Mouse (Mus musculus) c-Kit-negative CD71-positive TER-119-positive erythroid progenitor cells, embryonic 14.5 days (primary cell): ENCODE data around the gene Crnkl1.

Experiments used
- DNase-seq: peaks from one replicate; pipeline ENCODE4 v3.0.0-alpha.2; 2013; ENCODE audit warnings: low read depth, low spot score

Crnkl1 gene

GRCm38 (mm10) chr2:145934339-145935231 is at the start of gene Crnkl1, which contains the start of gene Cfap61:
Crnkl1 (minus strand) TSS chr2:145935014.
Cfap61 (plus strand) TSS chr2:145934784.
- peak; percentile 84 for DNase-seq

- no peak for DNase-seq
Measured at GRCm38 (mm10) chr2:145982317-145983045, 47.7 kb upstream of the Crnkl1 start.

GRCm38 (mm10) chr2:145981699-145982112 is 46.9 kb upstream of the Crnkl1 start:
- no peak for DNase-seq

DNA sequence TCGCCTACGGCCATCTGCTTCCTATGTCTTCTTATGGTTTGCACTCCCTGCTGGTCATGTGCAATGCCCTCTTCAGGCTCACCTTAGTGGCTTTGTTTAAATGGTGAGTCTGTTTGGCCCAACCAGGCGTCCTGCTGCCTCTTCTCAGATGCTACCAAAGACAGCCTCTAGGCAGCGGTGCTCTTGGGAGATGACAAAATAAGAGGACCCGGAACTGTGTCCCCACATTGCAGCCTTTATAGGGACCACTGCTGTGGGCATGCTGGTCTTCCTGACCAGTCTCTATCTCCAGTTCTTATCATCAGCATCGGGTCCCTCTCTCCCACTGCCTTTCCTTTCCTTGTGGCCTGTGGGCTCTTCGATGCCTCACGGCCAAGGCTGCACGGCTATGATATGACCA is 46.1 kb upstream of the Crnkl1 start:
- DNase-seq, result no peak

GRCm38 (mm10) chr2:145979616-145980015 is 44.8 kb upstream of the Crnkl1 start:
- DNase-seq, result no peak

DNA sequence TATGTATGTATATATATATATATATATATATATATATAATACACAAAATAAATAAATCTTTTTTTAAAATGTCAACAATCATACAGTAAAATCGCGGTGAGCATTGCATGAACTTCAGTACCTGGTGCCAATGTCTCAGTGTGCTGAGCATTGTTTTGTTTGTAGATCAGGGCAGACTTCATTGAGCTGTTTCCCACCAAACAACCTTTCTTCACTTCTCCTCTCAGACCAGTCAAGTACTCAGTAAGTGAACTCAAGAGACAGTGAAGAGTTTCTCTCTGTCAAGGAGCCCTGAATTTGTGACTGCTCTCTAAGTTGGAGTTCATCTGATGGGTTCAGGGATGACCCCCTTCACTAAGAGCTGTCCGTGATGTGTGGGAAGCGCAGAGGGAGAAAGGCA is 37.8 kb upstream of the Crnkl1 start:
- DNase-seq, result no peak

GRCm38 (mm10) chr2:145971237-145972010 is 36.6 kb upstream of the Crnkl1 start:
- DNase-seq, result no peak

GRCm38 (mm10) chr2:145970751-145971150 is 35.9 kb upstream of the Crnkl1 start:
- DNase-seq, result no peak

DNA sequence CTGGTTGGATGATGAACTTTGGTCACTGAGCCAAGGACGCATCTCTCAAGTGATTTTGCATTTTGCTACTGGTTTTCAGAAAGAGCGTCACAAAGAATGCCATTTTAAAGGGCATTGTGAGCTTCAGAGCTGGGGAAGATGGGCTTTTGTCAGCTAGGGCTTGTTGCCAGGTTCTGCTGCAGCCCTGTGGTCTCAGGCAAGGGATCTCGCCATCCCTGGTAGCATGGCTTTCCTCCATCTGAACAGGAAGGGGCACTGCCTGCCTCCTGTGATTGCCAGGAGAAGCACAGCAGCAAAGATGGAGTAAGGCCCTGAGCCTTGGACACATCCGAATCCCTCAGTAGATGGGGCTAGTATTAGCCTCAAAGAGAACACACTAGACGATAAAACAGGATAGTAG is 27.0 kb upstream of the Crnkl1 start:
- DNase-seq, result no peak

- no peak for DNase-seq
Measured at GRCm38 (mm10) chr2:145958551-145958950, 23.7 kb upstream of the Crnkl1 start.

DNA sequence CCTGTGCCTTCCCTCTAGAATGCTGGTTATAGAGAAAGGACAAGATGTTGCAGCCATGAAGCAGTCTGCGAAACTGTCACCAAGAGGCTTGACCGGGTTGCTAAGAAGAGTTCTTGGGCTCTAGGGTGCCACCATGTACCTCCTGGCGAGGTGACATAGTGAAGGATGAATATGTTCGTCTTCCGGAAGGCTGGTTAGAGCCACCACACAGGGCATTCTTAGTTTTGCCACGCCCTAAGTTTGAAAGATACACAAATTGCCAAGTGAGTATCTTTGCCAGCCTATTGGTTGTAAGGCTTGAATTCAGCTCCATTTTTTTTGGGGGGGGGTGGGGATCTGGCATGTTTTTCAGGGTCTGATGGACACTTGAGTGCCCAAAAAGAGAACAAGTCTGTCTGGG is 23.3 kb upstream of the Crnkl1 start:
- DNase-seq, result no peak

DNA sequence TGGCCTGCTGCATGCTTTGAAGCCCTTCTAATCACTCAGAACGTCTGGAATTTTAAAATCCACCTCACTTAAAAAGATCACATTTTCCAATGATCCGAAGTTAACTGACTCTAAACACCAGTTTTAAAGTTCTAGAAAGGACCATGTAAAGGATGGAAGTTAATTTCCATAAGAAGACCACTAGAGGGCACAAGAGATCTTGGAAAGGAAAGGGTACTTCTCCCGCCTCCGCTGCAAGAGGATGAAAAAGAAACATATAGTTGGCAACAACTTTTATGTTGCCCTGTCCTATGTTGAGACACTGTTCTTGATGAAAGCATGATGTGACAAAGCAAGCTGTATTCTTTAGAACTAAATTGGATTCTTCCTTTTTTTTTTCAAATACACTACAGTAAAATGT is 22.6 kb upstream of the Crnkl1 start:
- no peak for DNase-seq

- no peak for DNase-seq
Measured at GRCm38 (mm10) chr2:145956318-145956717, 21.5 kb upstream of the Crnkl1 start.

GRCm38 (mm10) chr2:145955844-145956243 is 21.0 kb upstream of the Crnkl1 start:
- DNase-seq, result no peak

DNA sequence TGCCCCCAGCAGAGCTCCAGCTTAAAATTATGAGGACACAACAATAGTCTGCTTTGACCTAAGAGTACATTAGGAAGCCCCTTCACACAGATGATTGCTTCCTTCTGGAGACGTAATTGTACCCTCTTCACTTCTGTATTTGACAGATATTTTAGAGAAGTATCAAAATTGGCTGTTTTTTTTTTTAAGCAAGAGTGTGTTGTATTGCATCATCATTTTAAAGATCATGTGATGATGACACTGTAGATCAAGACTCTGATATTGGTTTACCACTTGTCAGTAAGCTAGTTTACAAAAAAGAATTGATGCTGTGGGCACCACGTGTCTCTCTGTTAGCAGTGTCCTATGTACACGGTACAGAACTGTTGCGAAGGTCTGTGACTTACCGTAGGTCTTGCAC is 17.9 kb upstream of the Crnkl1 start:
- DNase-seq, result no peak

- no peak for DNase-seq
Measured at GRCm38 (mm10) chr2:145950239-145950638, 15.4 kb upstream of the Crnkl1 start.

DNA sequence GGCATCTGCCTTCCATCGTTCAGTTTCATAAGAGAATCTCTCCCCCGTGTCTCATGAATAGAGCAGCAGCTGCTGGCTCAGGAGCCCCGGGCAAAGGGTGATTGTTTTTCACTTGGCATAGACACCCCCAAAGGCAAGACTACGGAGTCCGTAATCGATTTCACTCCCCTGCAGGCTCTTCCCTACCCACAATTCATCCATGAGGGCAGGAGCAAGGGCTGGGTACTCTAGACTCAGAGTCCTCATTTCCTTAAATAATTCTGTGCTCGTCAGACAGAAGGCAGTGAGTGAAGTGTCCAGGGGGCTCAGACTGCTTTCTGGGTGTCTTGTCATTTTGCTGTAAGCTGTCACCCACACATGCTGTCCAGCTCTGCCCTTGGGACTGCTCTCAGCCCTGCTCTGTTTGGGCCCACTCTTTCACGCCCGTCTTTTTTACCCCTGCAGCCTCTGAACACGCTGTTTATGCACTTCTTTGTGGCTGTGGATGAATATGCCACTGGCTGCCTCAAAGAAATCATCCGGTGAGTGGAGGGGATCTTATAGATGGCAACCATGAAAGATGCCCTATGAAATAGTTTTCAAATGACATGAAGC is 14.8 kb upstream of the Crnkl1 start:
- no peak for DNase-seq

DNA sequence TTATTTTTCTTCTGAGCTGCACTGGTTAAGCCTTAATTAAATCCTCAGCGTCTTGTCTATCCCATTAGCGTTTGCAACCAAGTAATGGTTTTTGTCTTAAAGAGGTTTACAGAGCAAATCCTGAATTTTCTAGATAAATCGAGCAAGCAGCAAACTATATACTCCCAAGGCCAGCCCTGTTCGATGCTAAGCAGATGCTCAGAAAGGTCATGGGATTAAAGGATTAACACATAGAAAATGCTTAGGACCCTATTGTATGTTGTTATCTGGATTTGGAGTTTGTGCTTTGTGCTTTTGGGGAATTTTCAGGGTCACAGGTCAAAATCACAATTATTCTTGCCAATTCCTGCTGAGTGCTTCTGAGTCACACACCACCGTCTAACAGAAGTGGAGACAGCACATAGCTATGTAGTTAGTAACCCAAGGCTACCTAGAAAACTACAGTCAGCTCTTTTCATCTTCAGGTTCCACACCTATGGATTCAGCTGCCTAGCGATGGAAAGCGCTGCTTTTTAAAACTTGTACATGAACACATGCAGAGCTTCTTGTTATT is 13.7 kb upstream of the Crnkl1 start:
- no peak for DNase-seq

DNA sequence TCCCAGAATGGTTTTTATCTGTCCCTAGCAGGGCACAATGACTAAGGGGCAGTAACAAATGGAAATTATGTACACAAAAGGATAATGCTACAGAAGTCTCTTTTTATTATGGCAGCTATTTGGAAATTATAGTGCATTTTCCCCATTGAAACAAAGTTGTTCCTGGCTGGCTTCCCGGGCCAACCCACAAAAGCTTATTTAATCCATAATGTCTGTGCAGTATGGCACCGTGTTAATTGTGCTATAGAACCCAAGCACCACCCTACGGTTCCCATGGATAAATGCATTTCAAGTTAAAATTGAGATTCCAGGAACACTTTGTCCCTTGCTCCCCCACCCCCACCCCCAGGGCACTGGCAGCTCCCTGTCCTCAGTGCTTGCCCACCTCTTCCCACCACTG is 9.5 kb upstream of the Crnkl1 start:
- no peak for DNase-seq

DNA sequence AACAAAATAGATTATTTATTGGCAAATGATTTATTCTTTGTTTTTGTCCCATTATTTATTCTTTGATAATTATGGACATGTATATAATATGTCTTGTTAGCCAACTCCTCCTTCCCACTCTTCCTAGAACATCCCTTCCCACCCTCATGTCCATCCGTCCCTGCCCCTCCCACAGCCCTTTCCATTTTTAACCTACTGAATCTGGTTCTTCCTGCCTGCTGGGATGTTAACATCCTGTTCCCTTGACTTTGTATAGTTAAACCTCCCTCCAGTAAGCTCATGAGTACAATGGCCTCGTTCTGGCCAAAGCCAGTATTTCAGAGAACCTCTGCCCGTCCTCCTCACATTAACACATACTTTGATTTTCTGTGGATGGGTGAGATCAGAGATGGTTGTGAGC is 6.6 kb upstream of the Crnkl1 start:
- no peak for DNase-seq

DNA sequence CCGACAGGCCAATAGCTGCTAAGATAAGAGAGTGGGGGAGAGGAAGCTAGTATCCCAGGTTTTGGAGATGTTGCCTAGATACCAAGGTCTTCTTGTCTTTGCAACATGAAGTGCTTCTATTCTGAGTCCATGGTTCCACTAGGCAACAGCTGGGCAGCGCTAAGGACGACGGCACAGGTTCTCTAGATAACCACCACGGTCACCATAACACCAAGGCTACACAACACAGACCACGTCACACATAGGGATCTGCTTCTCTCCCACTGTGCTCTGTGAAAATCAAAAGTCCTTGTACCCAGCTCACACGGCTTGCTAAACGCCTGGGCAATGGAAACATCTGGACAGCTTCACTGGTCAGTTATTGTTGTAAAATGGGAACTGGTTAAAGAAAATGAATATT is 2.2 kb upstream of the Crnkl1 start:
- no peak for DNase-seq
